Mouse (Mus musculus): ENCODE measurements around the gene Tube1.

GRCm38 (mm10) chr10:39141401-39141800 is 7.6 kb downstream of the Tube1 start:
- no peak for TF ChIP-seq CTCF (conservative IDR thresholded peaks at IDR 0.05 in 1 of 2, IDR thresholded peaks at IDR 0.05 in 1 of 2; ENCODE audit: low read depth in 2 of 2, low read length in 2 of 2)
- TF ChIP-seq E2F4 (IDR thresholded peaks at IDR 0.05; ENCODE audit: insufficient replicate concordance, low read depth, low read length): no peak
